Mouse (Mus musculus) ES-E14 (cell line): ENCODE measurements at regions not wholly inside any gene's neighbourhood (a gene's known extent, or its start where the extent isn't known, plus 50 kb on each side); places are given as distances from the start of the nearest gene placed in this dataset.

Experiments used
- CHD2 ChIP-seq: IDR thresholded peaks from 2 replicates; pipeline ENCODE4 v1.6.1; 2014; ENCODE audit warnings: mild to moderate bottlenecking, low read depth, low read length, inconsistent platforms
- HCFC1 ChIP-seq: IDR thresholded peaks from 2 replicates; pipeline ENCODE4 v1.6.1; 2012; ENCODE audit warnings: low read length, inconsistent platforms, borderline replicate concordance; ENCODE audit not compliant: insufficient read depth
- MAFK ChIP-seq: IDR thresholded peaks from 2 replicates; pipeline ENCODE4 v1.6.1; 2014; ENCODE audit warnings: mild to moderate bottlenecking, low read depth, low read length, inconsistent platforms; ENCODE audit not compliant: insufficient read depth
- ZC3H11A ChIP-seq: IDR thresholded peaks from 2 replicates; pipeline ENCODE4 v1.6.1; 2012; ENCODE audit warnings: low read depth, mild to moderate bottlenecking, inconsistent platforms, low read length, borderline replicate concordance
- ZNF384 ChIP-seq: IDR thresholded peaks from 2 replicates; pipeline ENCODE4 v1.6.1; 2012; ENCODE audit warnings: low read depth, low read length, inconsistent platforms

- TF ChIP-seq MAFK: no peak
- TF ChIP-seq ZNF384: no peak
- no peak for TF ChIP-seq HCFC1
- no peak for TF ChIP-seq CHD2
- no peak for TF ChIP-seq ZC3H11A
Measured at GRCm38 (mm10) chr13:72875921-72876320, 247.3 kb downstream of the Irx2 start.
